Mouse (Mus musculus): ENCODE measurements around the gene Gpr137b.

Gene Gpr137b

GRCm38 (mm10) chr13:13366371-13366770 is 27.4 kb downstream of the Gpr137b start:
- WGBS = 94% methylated on average over 2 of the region's 2 CpGs

- 92% methylated on average over 7 of the region's 7 CpGs for WGBS
These were observed 30.3 kb downstream of the Gpr137b start for GRCm38 (mm10) chr13:13363536-13363935.

GRCm38 (mm10) chr13:13362261-13362660 is 31.6 kb downstream of the Gpr137b start:
- 94% methylated on average over 6 of the region's 6 CpGs for WGBS

DNA sequence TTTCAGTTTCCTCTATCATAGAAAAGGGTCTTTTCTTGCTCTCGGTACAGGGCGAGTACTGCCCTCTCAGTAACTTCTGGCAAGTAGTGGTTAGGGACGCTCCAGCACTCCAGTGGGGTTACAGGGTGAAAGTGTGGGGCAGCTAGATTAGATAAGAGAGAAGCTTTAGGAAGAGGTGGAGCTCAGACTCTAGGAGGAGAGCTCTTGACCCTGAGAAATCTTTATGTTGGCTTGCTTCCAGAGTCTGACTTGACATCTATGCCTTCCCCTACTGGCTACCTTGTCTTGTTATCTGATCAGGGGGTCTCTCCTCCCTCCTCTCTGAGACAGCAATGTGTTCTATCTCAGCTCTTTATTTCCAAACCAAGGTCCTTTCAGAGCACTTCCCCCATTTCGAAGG is 33.8 kb downstream of the Gpr137b start:
- 90% methylated on average over 4 of the region's 4 CpGs for WGBS

GRCm38 (mm10) chr13:13358602-13359001 is 35.2 kb downstream of the Gpr137b start:
- 90% methylated on average over 7 of the region's 7 CpGs for WGBS

- WGBS = 63% methylated on average over 8 of the region's 8 CpGs
These were observed 35.7 kb downstream of the Gpr137b start for GRCm38 (mm10) chr13:13358097-13358496.

- WGBS = 79% methylated on average over 4 of the region's 4 CpGs
These were observed 41.7 kb downstream of the Gpr137b start for GRCm38 (mm10) chr13:13352113-13352512.

- WGBS = 80% methylated on average over 7 of the region's 7 CpGs
These were observed 43.1 kb downstream of the Gpr137b start for GRCm38 (mm10) chr13:13350681-13351080.

- 63% methylated on average over 4 of the region's 4 CpGs for WGBS
These were observed 44.5 kb downstream of the Gpr137b start for GRCm38 (mm10) chr13:13349288-13349687.

GRCm38 (mm10) chr13:13347634-13348412 is 46.0 kb downstream of the Gpr137b start:
- 47% methylated on average over 12 of the region's 12 CpGs for WGBS

DNA sequence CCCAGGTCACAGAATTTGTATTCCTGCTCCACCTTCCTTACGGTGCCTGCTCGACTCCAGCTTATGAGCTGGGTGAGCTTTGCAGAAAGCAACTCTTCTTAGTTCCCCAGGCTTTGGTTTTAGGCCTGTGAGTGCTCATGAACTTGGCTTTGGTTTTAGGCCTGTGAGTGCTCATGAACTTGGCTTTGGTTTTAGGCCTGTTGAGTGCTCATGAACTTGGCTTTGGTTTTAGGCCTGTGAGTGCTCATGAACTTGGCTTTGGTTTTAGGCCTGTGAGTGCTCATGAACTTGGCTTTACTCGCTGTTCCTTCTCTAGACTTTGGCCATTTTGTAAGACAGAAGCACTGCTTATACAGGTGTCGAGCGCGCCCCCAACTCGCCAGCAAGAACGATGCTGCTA is 56.5 kb downstream of the Gpr137b start:
- WGBS = 85% methylated on average over 8 of the region's 8 CpGs

DNA sequence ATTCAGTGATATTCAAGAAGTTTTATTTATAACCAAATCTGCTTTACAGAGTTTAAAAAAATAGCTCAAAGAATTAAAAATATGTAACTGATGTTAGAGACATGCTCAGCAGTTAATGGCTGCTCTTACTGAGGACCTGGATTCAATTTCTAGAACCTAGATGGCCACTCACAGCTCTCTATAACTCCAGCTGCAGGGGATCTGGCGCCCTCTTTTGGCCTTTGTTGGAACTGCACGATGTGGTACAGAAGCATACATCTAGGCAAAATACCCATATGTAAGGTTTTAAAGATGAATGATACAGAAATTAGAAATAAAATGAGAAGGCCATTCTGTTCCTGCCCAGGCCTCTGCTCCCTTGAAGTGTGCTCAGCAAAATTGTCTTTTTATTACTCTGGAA is 64.9 kb downstream of the Gpr137b start:
- WGBS = 3% methylated on average over 2 of the region's 2 CpGs

All from cerebral cortex, adult 2 months (tissue).